Mouse (Mus musculus) urinary bladder, postnatal 25 days (tissue): ENCODE results near the gene Isca1.
"Not testable (repeated sequence)": the region's sequence is repeated elsewhere in the genome, so short reads cannot be mapped to it uniquely, and the experiment has no call there.

ENCODE experiments used
- DNase-seq: peaks from one replicate; pipeline ENCODE4 v3.0.0; 2022; ENCODE audit warnings: low spot score

Gene Isca1

GRCm38 (mm10) chr13:59769296-59770163, at the start of gene Isca1:
Isca1 (minus strand) TSS chr13:59769810.
- DNase-seq: peak; percentile 99

- DNase-seq: no peak
These were observed 47.7 kb upstream of the Isca1 start for GRCm38 (mm10) chr13:59817352-59817751.

GRCm38 (mm10) chr13:59814109-59814591, 44.5 kb upstream of the Isca1 start:
- no peak for DNase-seq

- DNase-seq: no peak
These were observed 42.0 kb upstream of the Isca1 start for GRCm38 (mm10) chr13:59811581-59811980.

GRCm38 (mm10) chr13:59801000-59801399, 31.4 kb upstream of the Isca1 start:
- no peak for DNase-seq

- DNase-seq: no peak
These were observed 30.5 kb upstream of the Isca1 start for GRCm38 (mm10) chr13:59800077-59800476.

GRCm38 (mm10) chr13:59798306-59798705, 28.7 kb upstream of the Isca1 start:
- no peak for DNase-seq

GRCm38 (mm10) chr13:59796466-59796848, 26.8 kb upstream of the Isca1 start:
- no peak for DNase-seq

GRCm38 (mm10) chr13:59795807-59796465, 26.3 kb upstream of the Isca1 start:
- no peak for DNase-seq

GRCm38 (mm10) chr13:59794786-59795185, 25.2 kb upstream of the Isca1 start:
- DNase-seq: no peak

- DNase-seq: no peak
These were observed 12.5 kb upstream of the Isca1 start, which contains the start of gene Gm49354 for GRCm38 (mm10) chr13:59782145-59782544. Gm49354 (minus strand) TSS chr13:59782245.

GRCm38 (mm10) chr13:59779744-59780264, 10.2 kb upstream of the Isca1 start:
- DNase-seq: not testable (repeated sequence)

- DNase-seq: no peak
These were observed 9.6 kb upstream of the Isca1 start for GRCm38 (mm10) chr13:59779213-59779612.

- no peak for DNase-seq
These were observed 5.6 kb upstream of the Isca1 start for GRCm38 (mm10) chr13:59775168-59775567.

GRCm38 (mm10) chr13:59771257-59771656, 1.6 kb upstream of the Isca1 start:
- DNase-seq: peak; percentile 47

- DNase-seq: no peak
These were observed 1.2 kb upstream of the Isca1 start for GRCm38 (mm10) chr13:59770847-59771246.

GRCm38 (mm10) chr13:59770164-59770562, 553 bp upstream of the Isca1 start:
- DNase-seq: peak; percentile 68

GRCm38 (mm10) chr13:59768531-59768930, 1.1 kb downstream of the Isca1 start:
- DNase-seq: no peak

- DNase-seq: no peak
These were observed 2.7 kb downstream of the Isca1 start for GRCm38 (mm10) chr13:59766786-59767515.

GRCm38 (mm10) chr13:59762791-59763190, 6.8 kb downstream of the Isca1 start:
- DNase-seq: no peak

- DNase-seq: no peak
These were observed 12.7 kb downstream of the Isca1 start for GRCm38 (mm10) chr13:59756906-59757305.

- no peak for DNase-seq
These were observed 19.3 kb downstream of the Isca1 start for GRCm38 (mm10) chr13:59750310-59750709.
